Mouse (Mus musculus): ENCODE results near the gene Them7.
A peak's percentile ranks its signal among the peaks of the same experiment; 100 is the strongest.

The Them7 gene

DNA sequence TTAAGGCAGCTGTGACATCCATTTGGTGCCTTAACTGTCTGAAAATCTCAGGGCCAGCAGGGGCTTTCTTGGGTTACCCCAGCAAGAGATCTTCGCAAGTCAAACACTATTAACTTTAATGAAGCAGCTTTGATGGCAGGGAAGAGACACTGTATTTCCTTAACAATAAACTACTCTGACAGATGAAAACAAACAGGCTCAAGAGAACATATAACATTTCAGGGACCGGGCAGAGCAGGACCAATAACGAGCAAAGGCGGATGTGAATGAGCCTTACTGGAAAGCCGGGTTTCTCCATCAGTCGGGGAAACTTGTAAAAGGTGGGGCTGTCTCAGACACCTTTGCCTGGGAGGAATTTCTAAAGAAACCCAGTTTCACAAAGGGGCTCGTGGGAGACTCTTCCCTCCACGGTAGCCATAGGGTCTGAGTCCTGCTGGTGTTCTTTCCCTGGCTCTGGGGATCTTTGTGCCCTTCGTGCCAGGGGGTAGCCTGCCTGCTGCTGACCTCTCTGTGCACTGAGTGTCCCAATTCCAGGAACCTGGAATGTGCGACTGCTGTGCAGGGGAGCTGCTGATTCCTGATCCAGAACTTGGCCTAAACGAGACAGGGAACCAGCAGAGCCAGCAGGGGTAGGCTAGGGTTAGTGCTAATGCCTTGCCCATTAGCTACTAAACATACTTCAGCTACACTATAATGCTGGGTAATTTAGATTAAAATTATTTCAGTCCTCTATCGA, 11.4 kb downstream of the Them7 start:
- DNase-seq (ENCODE audit: low spot score) = no peak

DNA sequence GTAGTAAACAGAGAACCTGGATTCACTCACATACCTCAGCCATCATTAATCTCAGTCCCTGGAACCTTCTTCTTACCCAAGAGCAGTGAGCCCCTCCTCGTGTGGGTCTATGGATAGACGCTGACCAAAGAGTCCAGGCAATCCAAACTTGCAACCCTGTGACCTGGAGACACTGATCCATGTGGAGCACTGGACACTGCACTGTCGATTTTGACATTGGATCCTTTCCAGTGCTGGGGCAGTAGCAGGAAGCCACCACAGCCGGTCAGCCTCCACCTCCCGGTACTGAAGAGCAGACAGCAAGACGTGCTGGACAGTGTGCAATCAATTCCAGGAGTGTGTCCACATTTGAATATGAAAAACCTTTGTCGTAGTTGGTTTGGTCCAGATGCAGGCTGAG, 13.3 kb downstream of the Them7 start:
- no peak for DNase-seq (ENCODE audit: low spot score)

DNA sequence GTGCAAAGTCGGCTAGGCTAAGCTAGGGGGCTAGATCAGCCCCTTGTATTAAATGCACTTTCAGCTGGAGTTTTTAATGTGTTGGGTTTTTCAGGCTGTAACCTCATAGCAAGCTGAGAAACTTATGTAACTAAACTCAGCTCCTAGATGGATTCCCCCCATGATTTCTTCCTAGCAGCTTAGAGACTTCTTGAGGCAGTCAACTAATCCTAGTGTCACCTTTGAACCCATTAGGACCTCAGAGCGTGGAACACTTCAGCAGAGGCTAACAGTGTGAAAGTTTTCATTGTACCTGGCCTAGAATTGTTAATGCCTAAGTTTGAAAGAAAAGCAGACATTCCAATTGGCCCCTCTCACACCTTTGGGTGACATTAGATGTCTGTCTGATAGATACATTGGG, 13.7 kb downstream of the Them7 start:
- no peak for DNase-seq (ENCODE audit: low spot score)

DNA sequence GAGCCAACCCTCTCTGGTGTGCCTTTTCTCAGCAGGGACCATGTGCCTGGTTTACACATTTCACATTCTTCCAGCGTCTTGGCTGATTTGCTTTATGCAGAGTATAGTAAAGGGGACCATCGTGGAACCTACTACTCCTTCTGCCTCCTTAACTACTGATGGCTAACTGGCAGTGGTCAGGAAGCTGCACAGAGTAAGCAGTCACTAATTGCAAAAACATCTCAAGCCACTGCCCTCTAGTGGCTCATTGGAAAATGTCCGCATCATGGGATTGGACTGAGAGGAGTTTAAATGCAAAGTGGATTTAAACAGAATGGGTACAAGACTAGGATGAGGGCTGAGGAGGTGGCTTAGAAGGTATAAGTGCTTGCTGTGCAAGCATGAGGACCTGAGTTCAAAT, 14.7 kb downstream of the Them7 start:
- DNase-seq (ENCODE audit: low spot score) = peak; percentile 72

DNA sequence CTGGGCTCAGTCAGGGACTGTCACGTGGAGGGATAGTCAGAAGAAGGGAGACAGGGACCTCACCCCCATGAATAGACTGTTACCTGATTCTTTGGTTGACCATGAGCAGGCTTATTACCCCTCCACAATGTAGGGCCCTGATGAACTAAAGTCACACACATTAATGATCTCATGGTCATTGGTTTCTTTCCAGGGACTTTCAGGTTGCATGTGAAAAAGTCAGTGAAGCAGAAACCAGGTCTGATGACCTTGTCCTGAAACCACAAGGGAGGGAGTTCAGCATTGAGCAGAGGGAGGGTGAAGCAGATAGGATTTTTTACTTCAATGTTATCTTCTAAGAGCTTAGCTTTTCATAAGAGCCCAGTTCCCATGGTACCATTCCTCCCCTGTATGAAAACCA, 16.5 kb downstream of the Them7 start:
- no peak for DNase-seq (ENCODE audit: low spot score)

DNA sequence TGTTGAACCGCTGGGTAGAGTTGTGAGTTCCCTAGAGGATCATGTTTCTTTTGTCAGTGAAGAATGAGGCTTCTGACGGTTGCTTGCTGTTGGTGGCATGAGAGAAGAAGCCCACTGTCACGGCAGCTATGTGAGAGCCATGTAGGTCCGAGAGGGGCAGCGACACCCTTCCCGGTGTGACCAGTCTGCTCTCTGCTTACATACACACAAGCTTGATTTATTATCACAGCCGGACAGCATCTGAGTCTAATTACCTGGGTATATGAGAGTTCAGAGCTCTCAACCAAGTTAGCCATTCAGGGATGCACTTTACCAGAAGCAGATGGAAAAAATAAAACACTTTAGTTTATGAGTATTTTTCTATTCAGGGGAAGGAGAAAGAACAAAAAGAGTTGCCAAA, 18.8 kb downstream of the Them7 start:
- no peak for DNase-seq (ENCODE audit: low spot score)

DNA sequence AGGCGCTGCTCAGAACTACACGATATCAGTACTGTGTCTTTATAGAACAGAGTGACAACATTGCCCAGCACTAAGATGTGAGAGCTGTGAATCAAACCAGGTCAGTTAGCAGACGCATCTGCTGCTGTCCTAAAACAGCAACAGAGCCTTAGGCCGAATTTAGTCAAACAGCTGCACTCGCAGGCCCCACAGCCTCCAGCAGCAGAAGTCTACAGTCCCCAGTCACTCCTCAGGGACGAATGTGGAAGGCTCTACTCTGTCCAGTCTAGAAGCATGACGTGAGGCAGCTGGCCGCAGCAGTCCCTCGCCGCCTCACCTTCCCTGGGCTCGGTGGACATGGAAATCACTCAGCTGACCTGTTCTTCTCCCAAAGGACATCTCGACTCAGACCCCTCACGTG, 20.6 kb downstream of the Them7 start:
- DNase-seq (ENCODE audit: low spot score) = no peak

DNA sequence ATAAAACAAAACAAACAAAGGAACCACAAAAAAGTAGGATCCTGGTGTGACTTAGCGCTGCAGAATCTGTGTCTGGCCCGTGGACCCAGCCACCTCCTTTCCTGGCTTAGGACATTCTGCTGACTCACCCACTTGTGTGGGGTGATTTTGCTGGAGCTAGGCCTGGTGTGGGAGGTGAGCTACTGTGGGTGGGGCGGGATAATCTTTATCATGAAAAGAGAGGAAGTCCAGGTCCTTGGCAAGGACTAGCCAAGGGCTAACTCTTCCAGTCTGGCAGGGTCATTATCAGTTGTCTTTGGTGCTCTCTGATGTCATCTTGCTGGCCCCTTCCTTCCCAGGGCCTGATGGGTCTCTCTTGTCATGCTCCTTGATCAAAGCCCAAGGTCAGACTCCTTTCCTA, 27.9 kb downstream of the Them7 start:
- no peak for DNase-seq (ENCODE audit: low spot score)

DNA sequence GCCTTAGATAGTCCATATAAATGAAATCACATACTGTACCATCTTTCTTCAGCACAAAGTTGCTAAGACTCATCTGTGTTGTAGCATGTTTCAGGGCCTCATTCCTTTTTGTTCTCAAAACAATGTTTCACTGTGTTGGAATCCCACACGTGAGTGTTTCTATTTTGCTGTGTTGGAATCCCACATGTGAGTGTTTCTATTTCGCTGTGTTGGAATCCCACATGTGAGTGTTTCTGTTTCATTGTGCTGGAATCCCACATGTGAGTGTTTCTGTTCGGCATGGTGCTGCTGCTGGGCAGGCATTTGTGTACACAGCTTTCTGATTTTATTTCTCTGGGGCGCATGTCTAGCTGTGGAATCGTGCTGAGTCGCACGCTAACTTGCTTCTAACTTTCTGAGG, 28.7 kb downstream of the Them7 start:
- peak; percentile 29 for DNase-seq (ENCODE audit: low spot score)

DNA sequence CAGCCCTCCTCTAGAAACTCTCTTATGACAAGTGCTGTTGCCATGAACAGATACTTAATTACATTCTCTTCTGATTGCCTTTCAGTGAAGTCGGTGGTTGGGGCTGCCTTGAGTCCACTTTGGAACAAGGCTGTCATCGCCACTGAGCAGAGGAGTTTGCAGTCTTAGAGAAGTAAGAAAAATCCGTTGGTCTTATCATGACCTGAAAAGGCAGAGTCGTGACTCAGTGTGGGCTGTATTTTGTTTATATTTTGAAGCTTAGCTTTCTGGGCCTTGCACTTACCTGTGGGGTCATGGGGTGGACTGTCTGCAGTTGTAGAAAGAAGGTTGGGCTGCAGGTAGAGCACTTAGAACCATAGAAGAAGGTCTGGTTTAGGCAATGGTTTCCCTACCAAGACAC, 31.3 kb downstream of the Them7 start:
- no peak for DNase-seq (ENCODE audit: low spot score)

DNA sequence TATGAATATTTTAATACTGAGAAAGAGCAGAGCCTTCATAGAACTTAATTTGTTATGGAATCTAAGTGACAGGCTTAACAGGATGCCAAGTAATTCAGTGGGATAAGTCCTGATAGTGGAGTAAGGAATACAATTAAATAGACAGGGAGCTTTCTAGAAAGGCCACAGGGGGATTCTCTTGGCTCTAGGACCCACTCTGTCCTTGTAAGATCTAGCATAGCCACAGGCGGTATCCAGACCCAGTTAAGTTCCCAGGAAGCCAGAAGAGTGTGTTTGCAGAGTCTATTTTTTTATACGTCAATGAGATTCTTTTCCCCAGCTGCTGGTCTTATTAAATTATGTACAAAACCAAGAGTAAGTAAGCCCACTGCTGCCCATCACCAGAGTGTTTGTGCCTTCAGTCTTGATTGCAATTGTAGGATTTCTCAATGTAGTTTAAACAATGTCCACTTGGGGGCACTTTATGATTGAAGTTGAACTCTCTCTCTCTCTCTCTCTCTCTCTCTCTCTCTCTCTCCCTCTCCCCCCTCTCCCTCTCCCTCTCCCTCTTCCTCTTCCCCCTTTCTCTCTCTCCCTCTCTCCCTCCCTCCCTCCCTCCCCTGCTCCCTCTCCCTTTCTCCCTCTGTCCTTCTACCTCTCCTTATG, 32.4 kb downstream of the Them7 start:
- peak; percentile 17 for DNase-seq (ENCODE audit: low spot score)

DNA sequence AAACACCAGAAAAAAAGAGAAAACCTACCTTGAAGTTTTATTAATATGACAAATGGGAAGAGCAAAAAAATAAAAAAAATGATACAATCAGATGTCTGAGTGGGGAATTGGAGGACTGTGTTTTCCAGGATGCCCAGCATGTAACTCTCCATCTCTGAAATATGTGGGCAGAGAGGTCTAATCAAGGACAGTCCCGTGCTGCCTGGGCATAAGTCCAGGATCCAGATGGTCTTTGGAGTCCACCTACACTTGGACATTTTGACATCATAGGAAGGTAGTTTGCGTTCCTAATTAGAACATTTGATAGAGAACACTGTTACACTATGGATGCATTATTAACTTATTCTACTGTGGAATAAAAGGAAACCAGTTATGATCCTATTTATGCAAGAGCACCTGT, 33.3 kb downstream of the Them7 start:
- no peak for DNase-seq (ENCODE audit: low spot score)

DNA sequence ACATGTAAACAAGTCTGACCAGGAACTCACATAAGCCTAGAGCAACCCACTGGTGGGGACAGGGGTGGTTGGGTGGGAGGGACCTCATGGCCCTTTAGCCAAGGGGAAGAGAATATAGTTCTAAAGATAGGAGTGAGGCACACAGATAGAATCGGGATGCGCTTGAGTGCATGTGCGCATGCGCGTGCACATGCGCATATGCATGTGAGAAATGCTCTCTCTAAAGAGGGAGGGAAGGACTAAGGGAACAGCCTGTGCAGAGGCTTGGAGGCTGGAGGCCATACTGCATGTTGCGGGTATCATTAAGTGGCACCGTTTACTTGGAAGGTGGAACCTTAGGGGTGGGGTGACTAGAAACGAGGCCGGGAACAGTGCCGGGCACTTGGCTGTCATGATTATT, 37.2 kb downstream of the Them7 start:
- DNase-seq (ENCODE audit: low spot score) = no peak

DNA sequence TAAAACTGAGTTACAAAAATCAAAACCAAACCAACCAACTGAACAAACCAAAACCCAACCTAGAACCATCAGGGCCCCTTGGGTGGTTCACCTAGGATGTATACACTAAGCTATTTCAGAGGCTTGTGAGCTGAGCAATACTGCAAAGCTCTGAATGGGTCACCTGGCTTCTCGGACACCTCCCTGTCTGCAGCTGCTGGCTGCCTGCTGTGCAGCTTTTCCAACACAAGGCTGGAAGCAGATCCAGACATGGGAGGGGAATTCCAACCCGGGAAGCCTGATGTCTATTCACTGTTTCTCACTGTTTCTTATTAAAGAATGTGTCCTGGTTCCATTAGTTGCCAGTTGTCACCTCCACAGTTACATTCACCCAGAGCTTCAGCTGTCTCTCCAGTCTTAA, 39.1 kb downstream of the Them7 start:
- no peak for DNase-seq (ENCODE audit: low spot score)

DNA sequence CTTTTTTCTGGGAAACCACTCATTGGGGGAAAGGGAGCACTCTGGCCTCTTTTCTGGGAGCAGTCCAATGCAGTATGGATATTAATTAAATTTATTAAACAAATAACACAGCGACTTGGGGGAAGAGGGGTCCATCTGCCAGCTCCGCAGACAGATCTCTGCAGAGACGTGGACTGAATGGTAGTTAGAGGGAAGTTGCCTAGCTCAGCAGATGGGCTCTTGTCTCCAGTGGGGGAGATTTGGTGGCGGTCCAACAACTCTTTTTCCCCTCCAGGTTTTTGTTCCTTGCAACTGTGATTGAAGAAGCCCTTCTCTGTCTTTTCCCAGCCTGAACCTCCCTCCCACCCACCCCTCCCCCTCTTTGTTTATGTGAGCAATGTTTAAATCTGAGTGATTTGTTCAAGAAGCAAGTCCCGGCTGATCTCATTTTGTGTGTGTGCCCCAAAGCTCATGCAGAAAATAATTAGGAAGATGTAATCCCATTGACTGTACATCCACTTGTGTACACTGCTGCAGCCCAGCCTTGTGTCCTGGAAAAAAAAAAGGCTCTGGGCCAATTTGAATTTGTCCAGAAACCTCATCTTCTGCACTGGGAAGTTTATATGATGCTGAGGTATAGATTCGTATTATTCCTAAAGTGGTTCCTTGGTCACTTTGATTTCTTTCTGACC, 58.4 kb downstream of the Them7 start:
- no peak for DNase-seq (ENCODE audit: low spot score)

DNA sequence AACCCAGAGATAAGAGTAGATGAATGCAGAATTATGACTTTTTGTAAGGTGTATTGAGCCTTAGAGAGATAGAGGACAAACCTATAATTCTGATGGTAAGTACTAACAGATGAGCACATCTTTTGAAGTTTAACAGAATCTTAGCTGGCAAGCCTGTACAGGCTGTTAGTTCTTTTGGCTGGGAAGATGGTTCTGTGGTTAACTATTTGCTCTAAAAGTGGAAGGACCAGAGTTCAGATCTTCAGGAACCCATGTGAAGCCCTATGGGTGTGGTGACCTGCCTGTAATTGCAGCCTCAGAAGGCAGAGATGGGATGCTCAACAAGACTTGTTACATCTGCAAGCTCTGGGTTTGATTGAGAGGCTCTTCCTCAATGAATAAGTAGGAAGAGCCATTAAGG, 59.7 kb downstream of the Them7 start:
- DNase-seq (ENCODE audit: low spot score) = no peak

DNA sequence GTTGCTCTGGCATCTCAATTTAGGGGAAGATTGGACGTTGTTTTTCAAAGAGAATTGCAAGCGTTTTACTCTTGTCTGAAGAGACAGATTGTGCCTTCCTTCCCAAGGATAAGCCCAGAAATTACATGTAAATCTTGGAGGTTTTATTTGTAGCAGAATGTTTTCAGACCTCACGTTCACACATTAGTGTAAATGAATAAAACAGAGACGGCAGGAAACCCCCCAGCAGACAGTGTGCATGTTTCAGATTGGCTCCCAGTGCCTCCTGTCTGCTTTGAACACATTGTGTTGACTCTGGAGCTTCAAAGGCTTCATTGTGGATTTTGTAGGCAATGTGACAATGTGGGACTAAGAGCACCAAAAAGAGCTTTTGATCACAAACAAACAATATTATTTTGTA, 60.7 kb downstream of the Them7 start:
- no peak for DNase-seq (ENCODE audit: low spot score)

DNA sequence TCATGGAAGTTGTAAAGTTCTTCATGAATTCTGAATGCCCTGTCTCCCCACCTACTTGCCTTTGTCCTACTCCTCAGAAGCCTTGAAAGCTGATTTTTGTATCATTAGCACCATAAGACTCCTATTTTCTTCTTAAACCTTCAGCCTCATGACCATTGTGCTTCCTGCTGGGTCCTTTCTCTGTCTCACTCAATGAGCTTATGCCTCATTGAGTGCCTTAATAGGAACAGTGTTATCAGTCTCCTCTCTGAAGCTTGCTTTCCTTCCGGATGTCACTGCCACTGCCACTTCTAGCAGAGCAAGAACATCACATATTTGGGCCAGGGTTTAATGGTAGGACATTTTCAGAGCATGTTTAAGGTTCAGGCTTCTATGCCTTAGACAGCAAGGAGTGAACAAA, 71.7 kb downstream of the Them7 start:
- DNase-seq (ENCODE audit: low spot score) = no peak

DNA sequence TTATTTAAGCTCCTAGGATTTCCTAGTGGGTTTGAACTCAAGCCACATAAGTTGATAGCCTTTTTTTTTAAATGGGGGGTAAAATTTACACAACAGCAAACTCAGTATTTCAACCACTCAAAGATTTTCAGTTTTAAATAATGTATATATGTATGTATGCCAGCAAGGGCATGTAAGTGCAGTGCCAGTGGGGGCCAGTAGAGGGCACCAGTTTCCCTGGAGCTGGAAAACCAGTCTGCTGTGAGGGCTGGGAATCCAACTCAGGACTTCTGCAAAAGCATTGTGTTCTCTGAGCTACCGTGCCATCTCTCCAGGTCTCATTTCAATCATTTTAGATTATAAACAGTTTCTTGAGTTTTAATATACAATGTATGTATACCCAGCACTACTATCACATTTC, 74.8 kb downstream of the Them7 start:
- DNase-seq (ENCODE audit: low spot score) = no peak

DNA sequence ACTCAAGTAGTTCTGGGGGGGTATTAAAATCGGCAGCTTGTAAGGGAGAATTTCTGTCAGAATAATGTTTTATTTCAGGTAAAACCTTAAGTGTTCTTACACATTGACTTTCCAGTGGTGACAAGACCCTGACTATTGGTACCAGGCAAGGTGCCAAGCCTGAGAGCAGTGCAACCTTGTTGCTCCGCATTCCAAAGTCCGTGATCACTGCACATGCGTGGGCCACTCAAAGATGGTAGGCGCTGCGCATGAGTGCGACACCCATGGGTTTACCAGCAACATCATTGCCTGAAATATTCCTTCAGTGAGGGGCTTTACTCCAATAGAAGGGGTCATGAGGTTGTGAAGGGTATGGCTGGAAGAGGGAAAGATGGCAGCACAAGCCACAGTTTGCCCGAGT, 77.0 kb downstream of the Them7 start:
- no peak for DNase-seq (ENCODE audit: low spot score)

DNA sequence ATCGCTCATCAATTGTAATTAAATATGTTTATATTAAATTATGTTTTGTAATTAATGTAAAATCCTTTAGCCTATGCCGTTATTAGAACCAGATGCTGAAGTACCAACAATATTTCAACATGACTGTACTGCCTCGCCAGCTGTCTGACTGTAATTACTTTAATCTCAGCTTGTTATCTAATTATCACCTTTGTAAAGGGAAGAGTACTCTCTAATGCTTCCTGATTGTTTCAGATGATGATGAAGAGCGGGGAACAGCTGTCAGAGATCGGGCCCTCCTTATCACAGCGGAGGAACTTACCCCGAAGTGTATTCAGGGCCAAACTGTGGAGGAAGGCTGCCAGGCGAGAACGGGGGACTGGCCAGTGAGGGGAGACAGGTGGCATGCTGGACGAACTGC, 77.4 kb downstream of the Them7 start:
- no peak for DNase-seq (ENCODE audit: low spot score)

DNA sequence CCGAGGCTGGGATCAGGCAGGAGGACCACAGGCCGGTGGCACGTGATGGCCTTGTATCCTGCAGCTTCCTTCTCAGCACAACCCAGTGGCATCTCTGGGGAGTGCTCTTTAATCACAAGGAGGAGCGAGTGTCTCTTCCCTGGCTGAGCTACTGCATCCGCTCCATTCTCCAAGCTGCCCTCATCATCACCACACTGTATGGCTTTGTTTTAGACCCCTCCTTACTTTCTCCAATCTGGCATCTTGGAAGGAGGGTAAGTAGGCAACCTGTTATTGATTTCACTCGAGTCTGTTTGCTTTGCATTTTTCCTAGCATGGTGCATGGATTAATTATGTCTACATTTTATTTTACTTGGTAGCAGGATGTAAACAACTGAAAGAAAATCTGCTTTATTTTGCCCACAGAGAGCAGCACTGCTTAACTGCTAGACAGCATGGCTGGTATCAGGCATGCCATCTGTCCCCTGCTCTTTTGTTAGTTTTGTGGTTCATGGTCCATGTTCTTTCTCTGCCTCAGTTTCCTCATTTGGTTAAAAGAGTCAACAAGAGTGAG, 79.9 kb downstream of the Them7 start:
- no peak for DNase-seq (ENCODE audit: low spot score)

DNA sequence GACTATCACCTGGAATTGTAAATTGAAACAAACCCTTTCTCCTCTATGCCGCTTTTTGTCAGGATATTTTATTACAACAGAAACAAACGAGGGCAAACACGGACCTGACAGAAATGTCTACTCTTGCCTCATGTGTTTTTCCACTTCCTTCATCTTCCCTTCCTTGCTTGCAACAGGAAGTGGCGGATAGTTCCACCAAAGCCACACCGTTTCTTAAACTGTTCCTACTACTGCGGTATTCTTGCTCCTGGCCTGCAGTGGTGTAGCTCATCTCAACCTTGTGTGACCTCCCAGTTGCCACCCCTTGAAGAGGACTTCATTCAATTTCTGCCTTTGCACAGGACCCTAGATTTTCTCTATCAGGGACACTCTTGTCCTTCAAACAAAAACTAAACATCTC, 81.8 kb downstream of the Them7 start:
- no peak for DNase-seq (ENCODE audit: low spot score)
